Mouse (Mus musculus) cerebral cortex, adult 2 months (tissue): ENCODE data around the gene Olfr1395.

ENCODE experiments used
- WGBS: fragments of 180-500 bp; shearing (Covaris S2); methylation state at CpG from one replicate; pipeline ENCODE4 v1.1.7; 2018; 5-methylcytosine and 5-hydroxymethylcytosine counted together

The Olfr1395 gene

GRCm38 (mm10) chr11:49141974-49142373 is at the start of gene Olfr1395:
Olfr1395 (plus strand) TSS chr11:49142274.
- WGBS, result 91% methylated on average over 6 of the region's 6 CpGs

GRCm38 (mm10) chr11:49092786-49093185 is 49.3 kb upstream of the Olfr1395 start:
- WGBS, result 83% methylated on average over 2 of the region's 2 CpGs

- WGBS, result 90% methylated on average over 6 of the region's 6 CpGs
These were observed 48.0 kb upstream of the Olfr1395 start for GRCm38 (mm10) chr11:49093861-49094660.

- WGBS, result 78% methylated on average over 4 of the region's 4 CpGs
These were observed 46.7 kb upstream of the Olfr1395 start for GRCm38 (mm10) chr11:49095367-49095766.

GRCm38 (mm10) chr11:49100409-49100808 is 41.7 kb upstream of the Olfr1395 start:
- 89% methylated on average over 3 of the region's 3 CpGs for WGBS

GRCm38 (mm10) chr11:49101500-49101899 is 40.6 kb upstream of the Olfr1395 start:
- WGBS, result 65% methylated on average over 5 of the region's 5 CpGs

- WGBS, result 16% methylated on average over 8 of the region's 8 CpGs
These were observed 38.9 kb upstream of the Olfr1395 start for GRCm38 (mm10) chr11:49103047-49103693.

- 81% methylated on average over 1 of the region's 1 CpGs for WGBS
These were observed 36.3 kb upstream of the Olfr1395 start for GRCm38 (mm10) chr11:49105752-49106151.

GRCm38 (mm10) chr11:49107650-49108537 is 34.2 kb upstream of the Olfr1395 start:
- WGBS, result 78% methylated on average over 10 of the region's 10 CpGs

- WGBS, result 59% methylated on average over 1 of the region's 1 CpGs
These were observed 33.2 kb upstream of the Olfr1395 start for GRCm38 (mm10) chr11:49108833-49109232.

- 37% methylated on average over 1 of the region's 1 CpGs for WGBS
These were observed 31.1 kb upstream of the Olfr1395 start for GRCm38 (mm10) chr11:49111000-49111399.

GRCm38 (mm10) chr11:49112624-49113219 is 29.4 kb upstream of the Olfr1395 start:
- 65% methylated on average over 6 of the region's 6 CpGs for WGBS

GRCm38 (mm10) chr11:49114158-49114557 is 27.9 kb upstream of the Olfr1395 start:
- WGBS, result 58% methylated on average over 2 of the region's 2 CpGs

GRCm38 (mm10) chr11:49114774-49115173 is 27.3 kb upstream of the Olfr1395 start, which contains the start of gene Olfr1396:
Olfr1396 (minus strand) TSS chr11:49114874.

GRCm38 (mm10) chr11:49119635-49120034 is 22.4 kb upstream of the Olfr1395 start:
- 80% methylated on average over 3 of the region's 3 CpGs for WGBS

- 60% methylated on average over 2 of the region's 2 CpGs for WGBS
These were observed 17.9 kb upstream of the Olfr1395 start for GRCm38 (mm10) chr11:49124169-49124568.

GRCm38 (mm10) chr11:49154077-49154476 is 12.0 kb downstream of the Olfr1395 start, which contains the start of gene Olfr1394:
Olfr1394 (plus strand) TSS chr11:49154377.
- 85% methylated on average over 1 of the region's 1 CpGs for WGBS

- WGBS, result 78% methylated on average over 2 of the region's 2 CpGs
These were observed 15.0 kb downstream of the Olfr1395 start for GRCm38 (mm10) chr11:49156821-49157814.

- WGBS, result 8% methylated on average over 50 of the region's 50 CpGs
These were observed 27.0 kb downstream of the Olfr1395 start for GRCm38 (mm10) chr11:49168839-49169611.
